Mouse (Mus musculus) heart, adult 2 months (tissue): Measurements from ENCODE around the gene Rslcan18.

Experiments
- CTCF ChIP-seq: fragments of 200-600 bp; IDR thresholded peaks from 2 replicates; pipeline ENCODE4 v1.8.1; 2022; ENCODE audit warnings: antibody characterized with exemption, mild to moderate bottlenecking, moderate library complexity
- POLR2A ChIP-seq: fragments of 200-500 bp; IDR thresholded peaks from 2 replicates; pipeline ENCODE4 v1.6.1; 2011; ENCODE audit warnings: mild to moderate bottlenecking, low read depth, low read length, control low read depth; ENCODE audit not compliant: insufficient read depth

- TF ChIP-seq CTCF: no peak
- TF ChIP-seq POLR2A: no peak
These were observed 34.1 kb downstream of the Rslcan18 start for GRCm38 (mm10) chr13:67081946-67082345.
